Mouse (Mus musculus) monocyte, adult 59 days (primary cell): ENCODE results near the gene Ube2dnl1. TPM values are rescaled to one million over a fixed set of nuclear protein-coding genes. Genes with fewer than 3 reads are reported as not detected.

Experiments
- total RNA-seq, 2 experiments: library from RNA; stranded (reverse); gene quantifications; one replicate each; pipeline ENCODE4 v1.2.4; 2023

The Ube2dnl1 gene
- not detected for total RNA-seq

DNA sequence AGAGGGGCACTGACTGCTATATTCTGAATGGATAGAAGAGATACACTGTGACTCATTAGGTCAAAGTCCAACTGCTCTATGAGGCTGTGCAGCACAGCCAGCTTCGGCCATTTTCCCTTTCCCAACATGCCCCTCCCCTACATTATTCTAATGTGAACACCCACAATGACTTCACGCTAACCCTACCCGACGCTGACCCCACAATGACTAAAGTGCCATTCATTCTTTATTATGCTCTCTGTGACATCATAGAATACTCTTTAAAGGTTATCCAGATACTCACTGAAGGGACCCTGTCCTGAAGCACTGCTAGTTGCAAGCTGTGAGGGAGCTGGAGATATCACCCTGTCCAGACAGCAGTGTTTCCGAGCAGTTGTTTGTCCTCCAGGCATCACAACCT is at the start of gene Ube2dnl1:
Gene Ube2dnl1, plus strand, starts transcription at position 301 of the 400 bp plus-strand sequence.

DNA sequence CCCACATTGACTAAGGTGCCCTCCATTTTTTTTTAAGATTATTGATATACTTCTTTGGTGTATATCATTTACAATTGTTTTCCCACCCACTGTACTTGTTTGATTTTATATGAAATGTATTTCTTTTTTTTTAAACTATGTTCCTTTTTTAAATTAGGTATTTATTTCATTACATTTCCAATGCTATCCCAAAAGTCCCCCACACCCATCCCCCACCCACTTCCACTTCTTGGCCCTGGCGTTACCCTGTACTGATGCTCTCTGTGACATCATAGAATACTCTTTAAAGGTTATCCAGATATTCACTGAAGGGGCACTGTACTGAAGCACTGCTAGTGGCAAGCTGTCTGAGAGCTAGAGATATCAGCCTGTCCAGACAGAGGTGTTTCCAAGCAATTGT is 2.5 kb downstream of the Ube2dnl1 start, which contains the start of gene Ube2dnl2:
Gene Ube2dnl2, plus strand, starts transcription at position 301 of the 400 bp plus-strand sequence.

Other genes with a start within 250 kb of the Ube2dnl1 start
- gene Ube2dnl2, start 2.6 kb downstream of the Ube2dnl1 start, total RNA-seq = not detected